Mouse (Mus musculus) heart, embryonic 11.5 days (tissue): ENCODE data around the gene G530012D18Rik. TPM values are rescaled to one million over a fixed set of nuclear protein-coding genes. Genes with fewer than 3 reads are reported as not detected.

Experiments
- polyA plus RNA-seq: library from polyadenylated mRNA; unstranded; fragments of >200 nt; fragmentation: Nextera tagmentation; extraction: Ambion mirVana; gene quantifications from 2 replicates; pipeline ENCODE4 v1.2.1, GENCODE M21; 2014

The G530012D18Rik gene
- polyA plus RNA-seq, 1 experiment from 2014 or later, result not detected

Other genes starting within 250 kb of the G530012D18Rik start
- 0.48 and 1.4 TPM in 2 replicates for gene Sp110, start 23.1 kb downstream of the G530012D18Rik start, polyA plus RNA-seq
- 2.1 and 2.8 TPM in 2 replicates for gene Sp140, start 24.7 kb downstream of the G530012D18Rik start, polyA plus RNA-seq
- 0.46 and 0.99 TPM in 2 replicates for gene Sp100, start 74.3 kb downstream of the G530012D18Rik start, polyA plus RNA-seq
- gene A630001G21Rik, start 203.0 kb downstream of the G530012D18Rik start, polyA plus RNA-seq, result 1.4 and 1.8 TPM in 2 replicates
- gene Cab39, start 217.8 kb downstream of the G530012D18Rik start, polyA plus RNA-seq, result 32.8 and 35.7 TPM in 2 replicates